Comparison of ENCODE assay signal across 9 mouse cellular contexts in the genomic region with DNA sequence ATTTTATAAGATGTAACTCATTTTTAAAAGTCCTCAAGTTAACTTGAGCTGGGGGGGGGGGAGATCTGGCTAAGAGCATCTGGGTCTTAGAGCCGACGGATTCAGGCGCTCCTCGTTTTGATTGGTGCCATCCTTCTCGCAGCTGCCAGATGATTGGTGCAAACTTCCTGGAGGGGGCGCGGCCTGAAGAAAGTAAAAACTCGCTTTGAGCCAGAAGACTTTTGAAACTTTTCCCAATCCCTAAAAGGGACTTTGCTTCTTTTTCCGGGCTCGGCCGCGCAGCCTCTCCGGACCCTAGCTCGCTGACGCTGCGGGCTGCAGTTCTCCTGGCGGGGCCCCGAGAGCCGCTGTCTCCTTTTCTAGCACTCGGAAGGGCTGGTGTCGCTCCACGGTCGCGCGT. TPM values are rescaled to one million over a fixed set of nuclear protein-coding genes. Genes with fewer than 3 reads are reported as not detected.
DNase-seq lines count a peak whose midpoint lies in the region; ATAC-seq and TF ChIP-seq lines count a peak whose summit lies in the region.
"Had no signal": no experiment of that assay in that cellular context is flagged by ENCODE, and none has a peak within 500 bp of the region (broad histone marks: within the 10 kb centered on the region; RNA-seq: fewer than 3 reads in every experiment).

A gene (plus strand): TSS at position 224 of the 400 bp plus-strand sequence.

- peak within 1 kb of the TSS; percentile 78 for H3ac ChIP-seq in myocyte (ENCODE audit: control insufficient read depth, insufficient read length)

- H3K9ac ChIP-seq in liver, adult 2 months (ENCODE audit: low read depth, low read length), result peak within 1 kb of the TSS; percentile 71
- H3K9ac ChIP-seq in stomach, postnatal 0 days (ENCODE audit: low read length), result peak within 1 kb of the TSS; percentile 51

- no peaks in the 10 kb centered on the region for H3K4me1 ChIP-seq in cerebellum, adult 2 months (ENCODE audit: control insufficient read depth, insufficient read depth, low read length)
- no peaks in the 10 kb centered on the region for H3K4me1 ChIP-seq in liver, adult 2 months (ENCODE audit: control insufficient read depth, insufficient read depth, low read length)
- no peaks in the 10 kb centered on the region for H3K4me1 ChIP-seq in stomach, postnatal 0 days (replicated peaks; ENCODE audit: control insufficient read depth, insufficient read depth)

- H3K27ac ChIP-seq in cerebellum, adult 2 months (ENCODE audit: insufficient read depth, low read length), result no peak within 1 kb of the TSS
- no peak within 1 kb of the TSS for H3K27ac ChIP-seq in liver, adult 2 months (replicated peaks; ENCODE audit: insufficient read depth, low read depth, low read length)
- H3K27ac ChIP-seq in stomach, postnatal 0 days (replicated peaks), result no peak within 1 kb of the TSS
- H3K27ac ChIP-seq: macrophage had no signal

- H3K79me2 ChIP-seq in liver, adult 2 months (ENCODE audit: control insufficient read depth, insufficient read depth, low read length), result no peaks in the 10 kb centered on the region
- peaks cover 34% of the 10 kb centered on the region for H3K79me2 ChIP-seq in myocyte (ENCODE audit: control insufficient read depth, insufficient read depth)

- H3K36me3 ChIP-seq in liver, adult 2 months (ENCODE audit: control insufficient read depth, insufficient read depth, low read length), result no peaks in the 10 kb centered on the region
- no peaks in the 10 kb centered on the region for H3K36me3 ChIP-seq in myocyte (ENCODE audit: control insufficient read depth, insufficient read depth)
- H3K36me3 ChIP-seq in stomach, postnatal 0 days (ENCODE audit: control insufficient read depth, insufficient read depth, low read length), result no peaks in the 10 kb centered on the region; the same call in 1 of the 2 replicates

- H3K4me2 ChIP-seq in myocyte (ENCODE audit: low read depth), result peak within 1 kb of the TSS; percentile 98
- peak within 1 kb of the TSS; percentile 90 for H3K4me2 ChIP-seq in stomach, postnatal 0 days (replicated peaks; ENCODE audit: low read depth)

- TF ChIP-seq POLR2A in cerebellum, adult 2 months (IDR thresholded peaks at IDR 0.05; ENCODE audit: borderline replicate concordance, insufficient read depth, low read length), result no peak
- TF ChIP-seq POLR2A in liver, adult 2 months (IDR thresholded peaks at IDR 0.05; ENCODE audit: extremely low read depth, insufficient read depth, low read length), result no peak
- peak; percentile 60 for TF ChIP-seq POLR2A in myocyte (IDR thresholded peaks at IDR 0.05; ENCODE audit: insufficient read length, low read depth)

- WGBS in cerebellum, adult 2 months, result under 1% methylated on average over 25 of the region's 25 CpGs
- WGBS in liver, adult 2 months, result under 1% methylated on average over 25 of the region's 25 CpGs
- WGBS in stomach, postnatal 0 days, result under 1% methylated on average over 25 of the region's 25 CpGs

- 0 out of 2 replicates have a peak, but pooled peaks cover 3% of the 10 kb centered on the region for H3K9me3 ChIP-seq in stomach, postnatal 0 days (ENCODE audit: control insufficient read depth, low read length)

- H3K27me3 ChIP-seq in cerebellum, adult 2 months (ENCODE audit: control insufficient read depth, insufficient read depth, low read length), result peaks cover 11% of the 10 kb centered on the region; the same call in 1 of the 2 replicates
- peaks cover 33% of the 10 kb centered on the region for H3K27me3 ChIP-seq in liver, adult 2 months (ENCODE audit: control insufficient read depth, insufficient read depth, low read length)
- H3K27me3 ChIP-seq in myocyte (ENCODE audit: control insufficient read depth, insufficient read depth, insufficient read length), result no peaks in the 10 kb centered on the region
- H3K27me3 ChIP-seq in stomach, postnatal 0 days (ENCODE audit: control insufficient read depth, insufficient read depth, low read length), result peaks cover 27% of the 10 kb centered on the region

- no peak for ATAC-seq in cerebellum, adult (ENCODE audit: insufficient number of reproducible peaks, low FRiP score, low TSS enrichment)
- peak; percentile 58; the same call in 1 of the 2 replicates for ATAC-seq in stomach, postnatal 0 days (ENCODE audit: low FRiP score, low TSS enrichment)

- no peak for TF ChIP-seq CTCF in cerebellum, adult 2 months (IDR thresholded peaks at IDR 0.05; ENCODE audit: borderline replicate concordance, insufficient read depth, low read depth, low read length)
- no peak for TF ChIP-seq CTCF in liver, adult 2 months (IDR thresholded peaks at IDR 0.05; ENCODE audit: low read depth, low read length)
- TF ChIP-seq CTCF in stomach, postnatal 0 days (IDR thresholded peaks at IDR 0.05; ENCODE audit: low read depth), result peak; percentile 24

- no peak for TF ChIP-seq EP300 in stomach, postnatal 0 days (optimal IDR thresholded peaks at IDR 0.05)

- no peak within 1 kb of the TSS for H3K4me3 ChIP-seq in cerebellum, adult 2 months (replicated peaks; ENCODE audit: insufficient read depth, low read depth, low read length)
- peak within 1 kb of the TSS; percentile 70 for H3K4me3 ChIP-seq in liver, adult 2 months (ENCODE audit: insufficient read depth, low read depth, low read length)
- peak within 1 kb of the TSS; percentile 82 for H3K4me3 ChIP-seq in myocyte
- H3K4me3 ChIP-seq in stomach, postnatal 0 days (ENCODE audit: low read depth, low read length), result peak within 1 kb of the TSS; percentile 51

- DNase-seq in cerebellum, adult 2 months, result peak; percentile 35 to 42
- peak; percentile 95 for DNase-seq in embryo, embryonic 10.5 days (ENCODE audit: low spot score)
- peak; percentile 92 to 94 for DNase-seq in heart, adult 18-20 months
- peak; percentile 87 for DNase-seq in kidney, adult 18-20 months
- peak; percentile 83 for DNase-seq in liver, adult 2 months (ENCODE audit: extremely low read depth, low read depth, low spot score)
- DNase-seq in stomach, postnatal 0 days (ENCODE audit: low spot score), result peak; percentile 75

TF ChIP-seq in myocyte, 11 proteins besides CTCF, POLR2A, EP300 and RAD21:
- TF ChIP-seq MYOG (IDR thresholded peaks at IDR 0.05; ENCODE audit: control insufficient read depth in 1 of 3, insufficient read depth in 1 of 3, insufficient read length in 2 of 3, low read depth in 2 of 3), result no peak
- no peak for TF ChIP-seq REST (IDR thresholded peaks at IDR 0.05; ENCODE audit: insufficient read depth, insufficient read length)
- no peak for TF ChIP-seq TCF12 (IDR thresholded peaks at IDR 0.05; ENCODE audit: insufficient read depth, poor library complexity, severe bottlenecking)
- TF ChIP-seq MAX (IDR thresholded peaks at IDR 0.05; ENCODE audit: low read depth), result no peak
- peak; percentile 46 for TF ChIP-seq POLR2AphosphoS2 (IDR thresholded peaks at IDR 0.05; ENCODE audit: insufficient read length, low read depth)
- TF ChIP-seq TCF3 (IDR thresholded peaks at IDR 0.05; ENCODE audit: insufficient read length, low read depth), result no peak

RNA-seq across cellular contexts. Expression of the gene that starts here (rescaled TPM):
- 0.34 and 0.95 TPM in 2 replicates for polyA plus RNA-seq in cerebellum, adult 2 months (2012; rRNA removed)
- total RNA-seq in heart, adult 18-20 months (2021), result 1 to 10 TPM; 1.7 to 1.9 TPM
- 0.07 TPM in 1 of 2 replicates, not detected in the other for total RNA-seq in liver, adult 2 months (2014; rRNA removed)
- polyA plus RNA-seq in liver, adult 2 months (2012; rRNA removed), result 0.06 and 0.07 TPM in 2 replicates
- polyA plus RNA-seq in myocyte (2012; fragmentation: generic; extraction: Trizol), result 7.3 TPM
- polyA plus RNA-seq in stomach, postnatal 0 days (2015; fragmentation: Nextera tagmentation; extraction: Ambion mirVana), result 0.40 and 0.41 TPM in 2 replicates
- polyA plus RNA-seq: macrophage had no signal

Comparison
In these comparisons a context has a peak if more than half of its experiments do, and no peak if none do; other contexts are left out.
1. Peak in DNase-seq in cerebellum, adult 2 months; RNA of the gene not detected or under 1 TPM.
2. Peak in DNase-seq, H3K4me3 ChIP-seq and H3K9ac ChIP-seq in liver, adult 2 months; RNA of the gene not detected or under 1 TPM.
3. Peak in DNase-seq, ATAC-seq, H3K4me3 ChIP-seq, H3K9ac ChIP-seq and H3K4me2 ChIP-seq in stomach, postnatal 0 days; RNA of the gene not detected or under 1 TPM.
4. DNase-seq: peak in every context shown above with its lines; median percentile 95 in embryo, embryonic 10.5 days; 93 in heart, adult 18-20 months; 87 in kidney, adult 18-20 months; 83 in liver, adult 2 months; 75 in stomach, postnatal 0 days; 38 in cerebellum, adult 2 months.